Mouse (Mus musculus): Measurements from ENCODE around the gene Scn8a. TPM values are rescaled to one million over a fixed set of nuclear protein-coding genes. Genes with fewer than 3 reads are reported as not detected.

The Scn8a gene
- polyA plus RNA-seq, 1 experiment from 2014 or later: 18.2 TPM

GRCm38 (mm10) chr15:101066920-101067696, 197.4 kb downstream of the Scn8a start:
- Histone ChIP-seq H3K27me3 (no peaks in the 10 kb centered on the region), H3K4me2 (no peak overlapping the region), H3K4me1 (replicated peaks) (peaks cover 77% of the 10 kb centered on the region), H3K36me3 (no peaks in the 10 kb centered on the region), H3K4me3 (no peak overlapping the region), H3K27ac (replicated peaks) (peak overlapping the region; percentile 72), H3K9me3 (no peaks in the 10 kb centered on the region), H3K9ac (peak overlapping the region; percentile 23; the same call in 1 of the 2 replicates)
- peak; percentile 62; the same call in 1 of the 2 replicates for ATAC-seq (ENCODE audit: low read depth)
- 8% methylated on average over 7 of the region's 9 CpGs for WGBS

GRCm38 (mm10) chr15:101068029-101068428, 198.4 kb downstream of the Scn8a start:
- H3K36me3 ChIP-seq: no peaks in the 10 kb centered on the region
- no peak overlapping the region for H3K27ac ChIP-seq (replicated peaks)
- peaks cover 76% of the 10 kb centered on the region for H3K4me1 ChIP-seq (replicated peaks)
- ATAC-seq (ENCODE audit: low read depth): no peak
- H3K4me2 ChIP-seq: no peak overlapping the region
- no peaks in the 10 kb centered on the region for H3K27me3 ChIP-seq
- H3K4me3 ChIP-seq: no peak overlapping the region
- H3K9me3 ChIP-seq: no peaks in the 10 kb centered on the region
- WGBS: 55% methylated on average over 3 of the region's 3 CpGs
- H3K9ac ChIP-seq: no peak overlapping the region

- Histone ChIP-seq H3K36me3 (no peaks in the 10 kb centered on the region), H3K9ac (0 out of 2 replicates have a peak overlapping the region, but pooled peaks have one; percentile 22), H3K27ac (replicated peaks) (no peak overlapping the region), H3K4me2 (no peak overlapping the region), H3K4me1 (replicated peaks) (peaks cover 82% of the 10 kb centered on the region), H3K9me3 (no peaks in the 10 kb centered on the region), H3K4me3 (no peak overlapping the region), H3K27me3 (no peaks in the 10 kb centered on the region)
- WGBS: 54% methylated on average over 4 of the region's 4 CpGs
- ATAC-seq (ENCODE audit: low read depth): no peak
Measured at GRCm38 (mm10) chr15:101068671-101069070, 199.0 kb downstream of the Scn8a start.

GRCm38 (mm10) chr15:101069641-101070190, 200.1 kb downstream of the Scn8a start:
- peaks cover 90% of the 10 kb centered on the region for H3K4me1 ChIP-seq (replicated peaks)
- H3K27ac ChIP-seq (replicated peaks): peak overlapping the region; percentile 67
- no peaks in the 10 kb centered on the region for H3K27me3 ChIP-seq
- H3K9ac ChIP-seq: peak overlapping the region; percentile 34; the same call in 1 of the 2 replicates
- no peaks in the 10 kb centered on the region for H3K36me3 ChIP-seq
- H3K4me3 ChIP-seq: no peak overlapping the region
- ATAC-seq (ENCODE audit: low read depth): no peak
- no peak overlapping the region for H3K4me2 ChIP-seq
- no peaks in the 10 kb centered on the region for H3K9me3 ChIP-seq
- WGBS: 37% methylated on average over 9 of the region's 9 CpGs

- Histone ChIP-seq H3K27me3 (no peaks in the 10 kb centered on the region), H3K9ac (peak overlapping the region; percentile 34; the same call in 1 of the 2 replicates), H3K27ac (replicated peaks) (no peak overlapping the region), H3K36me3 (no peaks in the 10 kb centered on the region), H3K4me1 (replicated peaks) (peaks cover 90% of the 10 kb centered on the region), H3K9me3 (no peaks in the 10 kb centered on the region), H3K4me2 (no peak overlapping the region), H3K4me3 (no peak overlapping the region)
- 31% methylated on average over 5 of the region's 5 CpGs for WGBS
- ATAC-seq (ENCODE audit: low read depth): no peak
Measured at GRCm38 (mm10) chr15:101070762-101071161, 201.1 kb downstream of the Scn8a start.

GRCm38 (mm10) chr15:101072736-101073135, 203.1 kb downstream of the Scn8a start:
- H3K27ac ChIP-seq (replicated peaks): no peak overlapping the region
- no peak overlapping the region for H3K4me2 ChIP-seq
- H3K4me3 ChIP-seq: no peak overlapping the region
- no peak overlapping the region for H3K9ac ChIP-seq
- 65% methylated on average over 2 of the region's 2 CpGs for WGBS
- H3K36me3 ChIP-seq: no peaks in the 10 kb centered on the region
- H3K9me3 ChIP-seq: no peaks in the 10 kb centered on the region
- peaks cover 89% of the 10 kb centered on the region for H3K4me1 ChIP-seq (replicated peaks)
- no peaks in the 10 kb centered on the region for H3K27me3 ChIP-seq
- ATAC-seq (ENCODE audit: low read depth): no peak

- H3K27ac ChIP-seq (replicated peaks): no peak overlapping the region
- no peak overlapping the region for H3K4me2 ChIP-seq
- no peak overlapping the region for H3K4me3 ChIP-seq
- H3K27me3 ChIP-seq: no peaks in the 10 kb centered on the region
- H3K36me3 ChIP-seq: no peaks in the 10 kb centered on the region
- H3K9ac ChIP-seq: no peak overlapping the region
- H3K9me3 ChIP-seq: no peaks in the 10 kb centered on the region
- no peak for ATAC-seq (ENCODE audit: low read depth)
- 69% methylated on average over 5 of the region's 5 CpGs for WGBS
- H3K4me1 ChIP-seq (replicated peaks): peaks cover 86% of the 10 kb centered on the region
Measured at GRCm38 (mm10) chr15:101074067-101074466, 204.4 kb downstream of the Scn8a start.

GRCm38 (mm10) chr15:101075150-101075549, 205.5 kb downstream of the Scn8a start:
- H3K4me3 ChIP-seq: peak overlapping the region; percentile 75; the same call in 1 of the 2 replicates
- no peaks in the 10 kb centered on the region for H3K9me3 ChIP-seq
- WGBS: 58% methylated on average over 4 of the region's 4 CpGs
- peak overlapping the region; percentile 94 for H3K27ac ChIP-seq (replicated peaks)
- peaks cover 84% of the 10 kb centered on the region for H3K4me1 ChIP-seq (replicated peaks)
- peak overlapping the region; percentile 95; the same call in 1 of the 2 replicates for H3K9ac ChIP-seq
- ATAC-seq (ENCODE audit: low read depth): no peak
- peak overlapping the region; percentile 72 for H3K4me2 ChIP-seq
- no peaks in the 10 kb centered on the region for H3K36me3 ChIP-seq
- H3K27me3 ChIP-seq: no peaks in the 10 kb centered on the region

- Histone ChIP-seq H3K36me3 (no peaks in the 10 kb centered on the region), H3K4me1 (replicated peaks) (peaks cover 84% of the 10 kb centered on the region), H3K4me2 (peak overlapping the region; percentile 72), H3K9me3 (no peaks in the 10 kb centered on the region), H3K27me3 (no peaks in the 10 kb centered on the region), H3K9ac (peak overlapping the region; percentile 95), H3K27ac (replicated peaks) (peak overlapping the region; percentile 94), H3K4me3 (peak overlapping the region; percentile 75)
- ATAC-seq (ENCODE audit: low read depth): no peak
- 10% methylated on average over 5 of the region's 5 CpGs for WGBS
Measured at GRCm38 (mm10) chr15:101075656-101076055, 206.0 kb downstream of the Scn8a start.

- Histone ChIP-seq H3K9me3 (no peaks in the 10 kb centered on the region), H3K4me3 (peak overlapping the region; percentile 75), H3K4me1 (replicated peaks) (peaks cover 84% of the 10 kb centered on the region), H3K9ac (peak overlapping the region; percentile 95), H3K27me3 (no peaks in the 10 kb centered on the region), H3K27ac (replicated peaks) (peak overlapping the region; percentile 94), H3K36me3 (no peaks in the 10 kb centered on the region), H3K4me2 (peak overlapping the region; percentile 72)
- 2% methylated on average over 26 of the region's 26 CpGs for WGBS
- peak; percentile 59 for ATAC-seq (ENCODE audit: low read depth)
Measured at GRCm38 (mm10) chr15:101076071-101077000, 206.7 kb downstream of the Scn8a start.

- ATAC-seq (ENCODE audit: low read depth): peak; percentile 60
- Histone ChIP-seq H3K4me1 (replicated peaks) (peaks cover 83% of the 10 kb centered on the region), H3K36me3 (no peaks in the 10 kb centered on the region), H3K4me3 (peak overlapping the region; percentile 75), H3K9me3 (no peaks in the 10 kb centered on the region), H3K27me3 (no peaks in the 10 kb centered on the region), H3K27ac (replicated peaks) (peak overlapping the region; percentile 94), H3K4me2 (peak overlapping the region; percentile 72), H3K9ac (peak overlapping the region; percentile 95)
- 2% methylated on average over 34 of the region's 34 CpGs for WGBS
Measured at GRCm38 (mm10) chr15:101077001-101077812, 207.5 kb downstream of the Scn8a start.

All from neural tube, embryonic 13.5 days (tissue).